Mouse (Mus musculus): ENCODE results near the gene Anpep.

The Anpep gene

GRCm38 (mm10) chr7:79866294-79867000 lies 5.6 kb upstream of the Anpep start:
- in situ Hi-C loops (cut with MboI) = no loop called here

DNA sequence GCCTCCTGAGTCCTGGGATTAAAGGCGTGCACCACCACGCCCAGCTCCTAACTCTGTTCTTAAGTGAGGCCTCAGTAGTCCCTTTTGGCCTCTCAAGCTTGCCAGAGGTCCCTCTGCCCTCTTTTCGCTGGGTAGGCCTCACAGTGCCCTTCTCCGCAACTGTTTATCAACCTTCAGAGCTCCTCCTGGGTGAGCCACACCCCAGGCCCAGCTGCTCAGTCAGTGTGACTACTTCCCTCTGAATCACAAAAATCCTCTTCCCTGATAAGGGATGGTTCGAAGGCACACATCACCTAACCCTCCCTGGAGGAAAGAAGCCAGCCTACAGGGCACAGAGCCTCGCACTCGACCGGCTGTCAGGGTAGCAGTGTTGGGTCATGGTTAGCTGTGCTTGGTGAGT lies 935 bp upstream of the Anpep start:
- in situ Hi-C loops (cut with MboI) = no loop called here

DNA sequence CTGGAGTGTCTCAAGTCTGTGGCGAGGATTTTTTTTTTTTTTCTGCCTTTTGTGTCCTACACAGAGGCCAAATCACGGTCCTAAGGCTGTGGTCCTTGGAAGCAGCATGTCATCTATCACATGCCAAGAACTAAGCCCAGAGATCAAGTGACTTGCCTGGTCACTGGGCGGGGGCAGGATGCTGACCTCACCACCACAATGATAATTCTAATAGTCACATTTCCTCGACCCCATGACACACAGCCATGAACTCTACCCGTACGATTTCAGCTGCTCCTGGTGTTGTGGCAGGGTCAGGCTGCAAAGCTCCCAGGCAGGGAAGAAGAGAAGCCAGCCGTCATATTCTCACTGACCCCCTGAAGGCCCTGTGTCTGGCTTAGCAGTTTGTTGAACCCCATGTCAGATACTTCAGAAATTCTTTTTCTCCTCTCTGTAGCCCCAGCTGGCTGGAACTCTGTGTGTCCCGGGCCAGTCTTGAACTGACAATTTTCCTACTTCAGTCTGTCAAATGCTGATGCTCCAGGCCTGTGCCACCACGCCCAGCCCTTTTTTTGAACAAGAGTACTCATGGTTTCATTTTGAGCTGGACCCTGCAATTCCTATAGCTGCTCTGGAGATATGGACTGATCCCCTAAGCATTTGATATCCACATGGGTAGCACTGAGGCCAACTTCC lies 1.8 kb downstream of the Anpep start:
- in situ Hi-C loops (cut with MboI) = no loop called here

GRCm38 (mm10) chr7:79858202-79858934 lies 2.5 kb downstream of the Anpep start:
- in situ Hi-C loops (cut with MboI) = no loop called here

- in situ Hi-C loops (cut with MboI) = no loop called here
Measured at GRCm38 (mm10) chr7:79856305-79856704, 4.6 kb downstream of the Anpep start.

DNA sequence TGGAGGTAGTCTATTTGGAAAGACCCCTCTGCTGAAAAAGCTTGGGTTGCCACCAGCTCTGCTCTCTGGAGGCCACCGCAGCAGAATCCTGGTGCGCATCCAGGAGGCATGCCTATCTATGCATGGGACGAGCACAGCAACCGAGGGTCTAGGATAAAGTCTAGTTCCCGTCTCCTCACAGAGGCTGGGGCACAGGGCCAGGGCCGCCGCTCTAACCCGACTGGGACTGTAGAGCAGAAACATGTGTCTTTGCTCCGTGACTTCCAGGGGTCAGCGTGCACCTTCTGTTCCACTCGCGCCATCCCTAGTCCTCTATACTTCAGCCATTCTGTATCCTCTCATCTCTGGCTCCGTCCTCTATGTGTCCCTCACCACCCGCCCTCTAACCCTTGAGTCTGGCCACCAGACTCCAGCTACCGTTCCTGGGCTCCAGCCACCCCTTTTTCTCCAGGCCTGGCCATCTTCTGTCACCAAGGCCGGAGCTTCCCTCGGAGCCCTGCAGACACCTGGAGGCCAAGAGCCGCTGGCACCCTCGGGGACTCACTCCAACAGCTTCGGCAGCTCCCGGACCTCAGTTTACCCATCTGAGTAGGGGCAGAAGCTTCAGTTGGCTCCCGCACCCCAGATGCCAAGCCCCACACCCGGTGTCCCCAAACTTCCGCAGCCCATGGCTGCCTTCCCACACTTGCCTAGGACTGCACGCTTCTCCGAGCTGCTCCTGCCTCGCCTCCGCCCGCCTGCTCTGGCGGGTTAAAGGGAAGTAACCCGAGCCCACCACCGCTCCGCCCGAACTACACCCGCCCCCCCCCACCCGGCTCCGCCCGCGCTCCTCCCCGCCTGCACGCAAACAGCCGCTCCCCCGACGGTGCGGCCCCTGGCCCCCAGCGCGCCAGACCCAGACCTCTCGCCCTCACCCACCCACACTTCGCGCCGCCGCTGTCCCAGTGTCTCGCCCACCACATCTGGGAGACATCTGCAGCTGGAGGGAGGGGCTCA lies 13.1 kb downstream of the Anpep start:
- in situ Hi-C loops (cut with MboI) = no loop called here

- in situ Hi-C loops (cut with MboI) = no loop called here
Measured at GRCm38 (mm10) chr7:79846342-79846741, 14.5 kb downstream of the Anpep start.

DNA sequence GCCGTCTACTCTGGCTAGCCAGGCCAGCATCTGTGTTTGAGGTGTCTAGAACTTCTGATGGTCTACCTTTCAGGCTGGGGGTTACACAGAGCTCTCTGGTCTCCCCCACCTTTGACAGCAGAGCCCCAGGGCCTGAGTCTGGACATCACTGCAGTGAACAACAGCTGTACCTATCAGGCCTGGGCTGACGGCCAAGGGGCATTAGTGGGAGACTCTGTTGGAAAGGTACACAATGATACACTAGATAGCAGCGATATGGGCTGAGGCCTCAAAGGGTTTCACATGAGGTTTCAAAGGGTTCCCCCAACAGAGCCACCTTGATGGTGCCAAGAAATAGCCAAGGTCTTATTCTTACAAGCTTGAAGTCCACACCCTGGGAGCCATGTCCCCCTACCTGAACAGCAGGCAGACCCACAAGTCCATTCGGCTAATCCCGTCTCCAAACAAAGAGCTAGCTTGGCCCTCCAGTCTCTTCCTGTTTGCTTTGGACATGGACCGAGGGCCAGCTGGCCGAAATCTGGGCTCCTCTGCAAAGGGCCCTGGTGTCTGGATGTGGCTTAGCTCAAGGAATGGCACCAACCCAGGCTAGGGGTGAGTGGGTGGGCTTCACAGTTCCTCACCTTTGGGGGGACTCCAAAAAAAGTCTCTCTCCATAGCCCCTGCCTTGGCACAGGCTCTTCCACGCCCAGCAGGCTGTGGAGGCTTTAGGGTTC lies 16.6 kb downstream of the Anpep start:
- in situ Hi-C loops (cut with MboI) = no loop called here

DNA sequence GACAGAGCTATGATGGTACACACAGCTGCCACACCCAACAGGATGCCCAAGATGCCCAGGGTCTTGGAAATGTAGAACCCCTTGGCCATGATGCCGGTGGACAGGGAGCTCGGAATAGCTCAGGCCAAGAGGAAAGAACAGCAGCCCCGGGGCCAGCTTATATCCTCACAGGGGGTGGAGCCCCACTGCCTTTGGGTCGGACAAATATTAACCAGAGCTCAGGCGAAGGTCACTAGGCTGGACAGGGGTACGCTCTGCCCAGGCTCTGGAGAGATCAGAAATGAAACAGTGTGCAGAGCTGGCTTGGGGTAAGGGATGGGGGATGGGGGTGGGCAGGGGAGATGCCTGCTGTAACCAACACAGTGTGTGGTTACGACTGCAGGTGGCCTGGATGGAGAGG lies 18.7 kb downstream of the Anpep start:
- in situ Hi-C loops (cut with MboI) = no loop called here

DNA sequence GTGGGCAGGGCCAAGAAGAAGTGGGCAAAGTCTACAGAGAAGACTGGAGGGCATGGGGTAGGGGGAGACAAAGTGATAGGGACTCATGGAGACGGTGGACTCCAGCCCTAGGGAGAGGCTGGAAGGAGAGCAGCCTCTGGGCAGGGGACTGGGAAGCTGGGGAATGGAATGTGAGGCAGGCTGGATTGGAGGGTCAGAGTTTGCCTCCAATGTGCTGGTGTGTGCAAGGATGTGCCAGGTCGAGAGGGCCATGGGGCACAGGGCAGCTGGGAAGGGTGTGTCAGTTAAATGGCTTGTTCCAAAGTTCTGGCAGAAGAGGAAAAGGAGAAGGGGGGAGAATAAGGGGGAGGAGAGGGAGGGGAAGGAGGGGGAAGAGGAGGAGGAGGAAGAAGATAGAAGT lies 23.6 kb downstream of the Anpep start:
- in situ Hi-C loops (cut with MboI) = no loop called here

DNA sequence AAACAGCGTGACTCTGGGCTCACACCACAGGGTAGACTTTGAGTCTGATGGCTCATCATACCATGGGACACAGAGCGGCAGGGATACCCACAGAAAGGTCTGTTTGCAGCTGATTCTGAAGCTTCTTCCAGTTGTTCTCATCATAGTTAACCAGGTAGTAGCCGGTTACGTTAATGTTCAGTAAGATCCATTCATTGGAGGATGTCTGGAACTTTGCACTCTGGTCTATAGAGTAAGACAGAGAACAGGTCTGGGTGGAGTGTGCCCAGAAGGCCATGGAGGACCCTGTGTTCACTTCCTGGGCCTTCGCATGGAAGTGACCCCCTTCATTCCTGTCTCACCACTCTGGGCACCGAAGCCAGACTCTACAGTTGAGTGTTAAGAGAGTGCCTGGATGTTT lies 25.7 kb downstream of the Anpep start:
- in situ Hi-C loops (cut with MboI) = no loop called here

DNA sequence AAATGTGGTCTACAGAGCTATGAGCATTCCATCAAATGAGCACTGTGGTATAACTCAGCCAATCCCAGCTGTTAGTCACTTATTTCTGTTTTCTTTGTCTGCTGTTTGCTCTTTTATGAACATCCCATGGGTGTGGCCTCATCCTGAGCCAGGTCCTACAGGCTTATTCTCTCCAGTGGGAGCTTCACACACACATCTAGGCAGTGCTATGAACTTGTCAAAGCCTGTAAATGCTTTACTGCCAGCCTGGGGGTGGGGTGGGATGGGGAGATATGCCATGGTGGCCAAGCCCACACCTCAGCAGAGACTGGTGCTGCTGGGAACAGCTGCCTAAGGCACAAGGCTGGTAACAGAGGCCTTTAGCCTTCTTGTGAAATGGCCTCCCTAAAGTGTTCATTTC lies 27.9 kb downstream of the Anpep start:
- in situ Hi-C loops (cut with MboI) = no loop called here

DNA sequence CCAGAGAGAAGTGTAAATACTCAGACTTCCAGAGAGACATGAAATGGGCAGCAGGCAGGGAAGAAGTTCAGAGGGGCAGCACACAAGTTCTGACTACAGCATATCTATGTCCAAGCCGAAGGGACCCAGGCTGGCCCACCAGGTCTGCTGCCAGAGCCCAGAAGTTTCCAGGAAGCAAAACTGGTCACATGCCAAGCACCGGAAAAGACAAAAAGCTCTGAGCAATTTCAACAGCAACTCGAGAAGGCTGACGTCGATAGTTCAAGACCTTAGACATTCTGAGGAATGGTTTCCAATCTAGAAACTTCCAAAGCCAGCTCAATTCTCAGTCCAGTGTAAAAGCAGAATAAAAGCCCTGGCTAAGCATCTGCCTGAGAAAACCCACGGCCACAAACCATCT lies 29.3 kb downstream of the Anpep start:
- in situ Hi-C loops (cut with MboI) = no loop called here

GRCm38 (mm10) chr7:79831145-79831544 lies 29.7 kb downstream of the Anpep start:
- in situ Hi-C loops (cut with MboI) = no loop called here

- in situ Hi-C loops (cut with MboI) = no loop called here
Measured at GRCm38 (mm10) chr7:79828341-79828740, 32.5 kb downstream of the Anpep start.

- in situ Hi-C loops (cut with MboI) = no loop called here
Measured at GRCm38 (mm10) chr7:79822092-79822695, 38.7 kb downstream of the Anpep start.

- in situ Hi-C loops (cut with MboI) = no loop called here
Measured at GRCm38 (mm10) chr7:79819996-79820395, 40.9 kb downstream of the Anpep start.

GRCm38 (mm10) chr7:79819515-79819914 lies 41.3 kb downstream of the Anpep start:
- in situ Hi-C loops (cut with MboI) = no loop called here

GRCm38 (mm10) chr7:79818321-79818720 lies 42.5 kb downstream of the Anpep start:
- in situ Hi-C loops (cut with MboI) = no loop called here

DNA sequence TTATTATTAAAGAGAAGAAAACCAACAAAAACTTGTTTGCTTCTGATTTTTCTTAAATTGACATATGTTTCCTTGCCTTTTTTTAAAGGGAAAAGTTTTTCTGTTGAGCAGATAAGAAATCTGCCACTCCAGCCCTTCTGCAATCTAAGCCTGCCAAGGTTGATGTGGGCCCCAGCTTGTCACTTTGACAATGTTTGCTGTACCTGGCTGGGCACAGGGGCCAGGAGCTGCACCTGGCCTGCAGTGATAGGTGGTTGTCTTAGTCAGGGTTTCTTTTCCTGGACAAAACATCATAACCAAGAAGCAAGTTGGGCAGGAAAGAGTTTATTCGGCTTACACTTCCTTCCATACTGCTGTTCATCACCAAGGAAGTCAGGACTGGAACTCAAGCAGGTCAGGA lies 47.5 kb downstream of the Anpep start:
- in situ Hi-C loops (cut with MboI) = no loop called here
